Mouse (Mus musculus): ENCODE results near the gene Med20.

DNA sequence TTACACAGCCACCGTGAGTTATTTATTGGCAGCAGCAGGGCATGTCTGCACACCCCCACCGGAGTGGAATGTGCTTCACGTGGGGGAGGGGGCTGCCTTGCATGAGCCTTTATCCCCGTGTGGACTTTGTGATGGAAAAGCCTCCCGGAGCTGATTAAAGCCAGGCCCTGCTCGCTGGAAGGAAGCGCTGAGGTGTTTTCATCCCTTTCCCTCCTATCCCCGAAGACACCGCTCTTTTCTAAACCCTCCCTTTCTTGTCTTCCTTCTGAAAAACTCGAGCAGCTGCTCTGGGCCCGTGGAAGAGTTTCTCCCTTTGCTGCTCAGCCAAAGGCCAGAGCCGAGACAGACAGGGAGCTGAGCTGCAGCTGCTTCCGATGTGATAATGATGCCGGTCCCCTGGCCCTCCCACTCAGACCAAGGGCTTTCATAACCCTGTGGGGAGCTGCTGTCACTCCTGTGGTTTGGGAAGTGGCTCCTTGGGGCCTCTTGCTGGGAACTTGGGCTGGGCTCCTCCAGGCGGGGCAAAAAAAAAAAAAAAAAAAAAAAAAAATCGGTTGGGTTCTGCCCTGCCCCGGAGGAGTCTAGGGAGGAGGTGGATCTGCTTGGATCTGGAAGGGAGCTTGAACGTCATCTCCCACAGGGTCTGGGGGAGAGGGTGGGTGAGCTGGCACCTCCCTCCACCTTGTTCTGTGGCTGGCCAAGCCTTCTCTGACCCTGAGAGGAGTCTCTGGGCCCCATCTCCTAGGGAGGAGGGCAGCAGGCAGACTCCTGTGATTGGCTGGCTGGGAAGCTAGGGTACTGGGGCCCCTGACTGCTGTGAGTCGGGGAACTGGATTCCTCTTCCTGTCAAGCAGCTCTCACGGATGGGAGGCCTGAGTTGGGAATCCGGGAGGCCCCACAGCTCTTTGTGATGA is 15.9 kb upstream of the Med20 start:
- TF ChIP-seq POLR2A (IDR thresholded peaks at IDR 0.05; ENCODE audit: control insufficient read depth in 1 of 2, insufficient read depth in 1 of 2, low read depth in 1 of 2, low read length in 2 of 2, poor library complexity in 1 of 2) = peak; percentile 24 to 50; a peak in 1 of 4 replicates
- peak; percentile 37; the same call in 1 of the 2 replicates for TF ChIP-seq HCFC1 (IDR thresholded peaks at IDR 0.05; ENCODE audit: low read depth, low read length)
- no peak for TF ChIP-seq JUND (IDR thresholded peaks at IDR 0.05; ENCODE audit: low read depth, low read length)
- no peak for TF ChIP-seq UBTF (IDR thresholded peaks at IDR 0.05; ENCODE audit: borderline replicate concordance, insufficient read depth, low read depth, low read length)
- TF ChIP-seq CTCF (IDR thresholded peaks at IDR 0.05 in 2 of 3, conservative IDR thresholded peaks at IDR 0.05 in 1 of 3; ENCODE audit: control insufficient read depth in 1 of 3, insufficient read depth in 1 of 3, low read depth in 2 of 3, low read length in 3 of 3, poor library complexity in 1 of 3, severe bottlenecking in 1 of 3) = no peak
